Mouse (Mus musculus) inflammation-experienced regulatory T-cells, adult 6 months (primary cell): Measurements from ENCODE around the gene Chsy1. TPM values are rescaled to one million over a fixed set of nuclear protein-coding genes. Genes with fewer than 3 reads are reported as not detected.

Experiments used
- ATAC-seq: one replicate; pipeline ENCODE4 v1.8.0; 2017
- polyA plus RNA-seq, 3 experiments: library from polyadenylated mRNA; unstranded; fragments of 100-300 nt; shearing (Covaris generic); gene quantifications; one replicate each; pipeline ENCODE4 v1.2.1; 2017

The Chsy1 gene
- polyA plus RNA-seq, 3 experiments from 2014 or later = 8.9 to 54.6 (median 10.3) TPM

GRCm38 (mm10) chr7:66140095-66140494, 30.8 kb downstream of the Chsy1 start:
- no peak for ATAC-seq

- no peak for ATAC-seq
These were observed 31.7 kb downstream of the Chsy1 start for GRCm38 (mm10) chr7:66140923-66141570.

- ATAC-seq = no peak
These were observed 33.2 kb downstream of the Chsy1 start for GRCm38 (mm10) chr7:66142514-66142913.

- ATAC-seq = no peak
These were observed 35.2 kb downstream of the Chsy1 start for GRCm38 (mm10) chr7:66144543-66144942.

GRCm38 (mm10) chr7:66147156-66147555, 37.8 kb downstream of the Chsy1 start:
- no peak for ATAC-seq

- ATAC-seq = no peak
These were observed 38.5 kb downstream of the Chsy1 start for GRCm38 (mm10) chr7:66147816-66148215.

GRCm38 (mm10) chr7:66149506-66149905, 40.2 kb downstream of the Chsy1 start:
- ATAC-seq = no peak

- ATAC-seq = no peak
These were observed 41.1 kb downstream of the Chsy1 start for GRCm38 (mm10) chr7:66150411-66150810.

- no peak for ATAC-seq
These were observed 48.1 kb downstream of the Chsy1 start for GRCm38 (mm10) chr7:66157413-66157812.

- ATAC-seq = no peak
These were observed 48.6 kb downstream of the Chsy1 start for GRCm38 (mm10) chr7:66157861-66158415.

GRCm38 (mm10) chr7:66158616-66159129, 49.4 kb downstream of the Chsy1 start:
- ATAC-seq = no peak

- ATAC-seq = no peak
These were observed 50.6 kb downstream of the Chsy1 start for GRCm38 (mm10) chr7:66159961-66160360.

- ATAC-seq = no peak
These were observed 52.5 kb downstream of the Chsy1 start for GRCm38 (mm10) chr7:66161836-66162235.

- ATAC-seq = no peak
These were observed 53.2 kb downstream of the Chsy1 start for GRCm38 (mm10) chr7:66162489-66162888.

- no peak for ATAC-seq
These were observed 53.7 kb downstream of the Chsy1 start for GRCm38 (mm10) chr7:66162981-66163380.

- no peak for ATAC-seq
These were observed 55.2 kb downstream of the Chsy1 start for GRCm38 (mm10) chr7:66164427-66165031.

- no peak for ATAC-seq
These were observed 55.9 kb downstream of the Chsy1 start for GRCm38 (mm10) chr7:66165036-66165798.

- ATAC-seq = no peak
These were observed 59.6 kb downstream of the Chsy1 start for GRCm38 (mm10) chr7:66168877-66169276.

GRCm38 (mm10) chr7:66169476-66169875, 60.2 kb downstream of the Chsy1 start:
- ATAC-seq = no peak

GRCm38 (mm10) chr7:66170802-66171505, 61.6 kb downstream of the Chsy1 start:
- ATAC-seq = no peak

GRCm38 (mm10) chr7:66175738-66176137, 66.4 kb downstream of the Chsy1 start:
- ATAC-seq = peak; percentile 66

GRCm38 (mm10) chr7:66176256-66176655, 66.9 kb downstream of the Chsy1 start:
- ATAC-seq = no peak

GRCm38 (mm10) chr7:66176929-66177328, 67.6 kb downstream of the Chsy1 start:
- no peak for ATAC-seq
